ENCODE assay signal across 12 mouse cellular contexts in genomic region chr3:96486064-96486827, GRCm38 (mm10). TPM values are rescaled to one million over a fixed set of nuclear protein-coding genes. Genes with fewer than 3 reads are reported as not detected.
A peak's percentile ranks its signal among the peaks of the same experiment; 100 is the strongest.
DNase-seq lines count a peak whose midpoint lies in the region; ATAC-seq and TF ChIP-seq lines count a peak whose summit lies in the region.
"Not testable (repeated sequence)": the region's sequence is repeated elsewhere in the genome, so short reads cannot be mapped to it uniquely, and the experiment has no call there.
"Had no signal": no experiment of that assay in that cellular context is flagged by ENCODE, and none has a peak within 500 bp of the region (broad histone marks: within the 10 kb centered on the region; RNA-seq: fewer than 3 reads in every experiment).

No protein-coding gene starts in this region.

- not testable (repeated sequence) for TF ChIP-seq CTCF in forebrain, postnatal 0 days (IDR thresholded peaks at IDR 0.05; ENCODE audit: low read depth)

- not testable (repeated sequence) for H3K36me3 ChIP-seq in embryonic facial prominence, embryonic 11.5 days (replicated peaks; ENCODE audit: control insufficient read depth, insufficient read depth, low read depth, low read length); forebrain, postnatal 0 days (ENCODE audit: insufficient read depth); liver, embryonic 13.5 days; neural tube, embryonic 13.5 days

- H3K4me1 ChIP-seq in embryonic facial prominence, embryonic 11.5 days (ENCODE audit: control insufficient read depth, insufficient read depth, low read length); forebrain, postnatal 0 days (ENCODE audit: insufficient read depth); neural tube, embryonic 13.5 days (replicated peaks): not testable (repeated sequence)
- peaks cover 26% of the 10 kb centered on the region for H3K4me1 ChIP-seq in liver, embryonic 13.5 days (replicated peaks)

- H3K9me3 ChIP-seq in embryonic facial prominence, embryonic 11.5 days (replicated peaks; ENCODE audit: control insufficient read depth, low read length); forebrain, postnatal 0 days (ENCODE audit: low read length); liver, embryonic 13.5 days (replicated peaks); neural tube, embryonic 13.5 days: not testable (repeated sequence)

- H3K27me3 ChIP-seq in embryonic facial prominence, embryonic 11.5 days (ENCODE audit: control insufficient read depth, insufficient read depth, low read length); forebrain, postnatal 0 days (ENCODE audit: insufficient read depth, low read length); liver, embryonic 13.5 days: not testable (repeated sequence)
- H3K27me3 ChIP-seq in neural tube, embryonic 13.5 days = peaks cover 20% of the 10 kb centered on the region

- not testable (repeated sequence) for H3K4me3 ChIP-seq in embryonic facial prominence, embryonic 11.5 days (ENCODE audit: low read depth, low read length); forebrain, postnatal 0 days (ENCODE audit: low read depth, low read length); liver, embryonic 13.5 days (replicated peaks); neural tube, embryonic 13.5 days

- DNase-seq in embryonic facial prominence, embryonic 11.5 days (ENCODE audit: low spot score); forebrain, postnatal 0 days; liver, embryonic 13.5 days: not testable (repeated sequence)
- DNase-seq in kidney, adult 18-20 months = peak; percentile 11

- WGBS in embryonic facial prominence, embryonic 11.5 days = 0% methylated on average over 4 of the region's 34 CpGs
- WGBS in forebrain, postnatal 0 days = 10% methylated on average over 3 of the region's 34 CpGs
- 3% methylated on average over 4 of the region's 34 CpGs for WGBS in liver, embryonic 13.5 days (ENCODE audit: insufficient replicate concordance)
- WGBS in neural tube, embryonic 13.5 days = 3% methylated on average over 4 of the region's 34 CpGs

- not testable (repeated sequence) for H3K9ac ChIP-seq in embryonic facial prominence, embryonic 11.5 days (replicated peaks; ENCODE audit: low read length); forebrain, postnatal 0 days; liver, embryonic 13.5 days; neural tube, embryonic 13.5 days

- ATAC-seq in embryonic facial prominence, embryonic 11.5 days (replicated peaks; ENCODE audit: insufficient number of reproducible peaks, low FRiP score, low TSS enrichment, low read depth) = peak; percentile 76
- ATAC-seq in forebrain, postnatal 0 days = peak; percentile 51
- ATAC-seq in hematopoietic stem cell, adult 5-6 weeks (replicated peaks in 1 of 2; ENCODE audit: insufficient read depth in 1 of 2, low FRiP score in 2 of 2, low TSS enrichment in 1 of 2, low read depth in 1 of 2, poor library complexity in 2 of 2, severe bottlenecking in 2 of 2) = peak; percentile 59 to 60
- peak; percentile 74 for ATAC-seq in liver, embryonic 13.5 days (ENCODE audit: low read depth)
- ATAC-seq in megakaryocyte progenitor cell, adult 5-6 weeks (replicated peaks; ENCODE audit: poor library complexity) = peak; percentile 44
- ATAC-seq in neural tube, embryonic 13.5 days (ENCODE audit: low read depth) = peak; percentile 26

- H3K27ac ChIP-seq in embryonic facial prominence, embryonic 11.5 days (replicated peaks; ENCODE audit: low read depth, low read length); forebrain, postnatal 0 days (ENCODE audit: low read depth, low read length); liver, embryonic 13.5 days; neural tube, embryonic 13.5 days (replicated peaks): not testable (repeated sequence)

- H3K4me2 ChIP-seq in embryonic facial prominence, embryonic 11.5 days (ENCODE audit: low read depth, low read length); forebrain, postnatal 0 days (ENCODE audit: low read depth); neural tube, embryonic 13.5 days: not testable (repeated sequence)
- H3K4me2 ChIP-seq in liver, embryonic 13.5 days = peak overlapping the region; percentile 36; the same call in 1 of the 2 replicates

RNA-seq across cellular contexts. Expression of gene BC107364, which starts 34.1 kb away (rescaled TPM):
- not detected in 2 replicates for polyA plus RNA-seq in embryonic facial prominence, embryonic 11.5 days (2014; fragmentation: Nextera tagmentation; extraction: Ambion mirVana)
- not detected in 2 replicates for total RNA-seq in forebrain, postnatal 0 days (2014; rRNA removed)
- polyA plus RNA-seq in forebrain, postnatal 0 days (2015; fragmentation: Nextera tagmentation; extraction: Ambion mirVana) = not detected in 2 replicates
- total RNA-seq in hematopoietic stem cell, adult 5-6 weeks (2017) = not detected in 2 replicates
- not detected in 2 replicates for polyA plus RNA-seq in liver, embryonic 13.5 days (2015; fragmentation: Nextera tagmentation; extraction: Ambion mirVana)
- total RNA-seq in megakaryocyte progenitor cell, adult 5-6 weeks (2015) = not detected in 2 replicates
- not detected in 2 replicates for total RNA-seq in megakaryocyte progenitor cell, adult 5-6 weeks (2017)
- polyA plus RNA-seq in neural tube, embryonic 13.5 days (2015; fragmentation: Nextera tagmentation; extraction: Ambion mirVana) = not detected in 2 replicates
- total RNA-seq: gastrocnemius, adult 18-20 months; heart, postnatal 14 days; layer of hippocampus, postnatal 36 days had no signal
- polyA plus RNA-seq: embryonic facial prominence, embryonic 10.5 days; lung, adult 2 months had no signal

RNA-seq across cellular contexts. Expression of gene Hfe2, which starts 38.7 kb away (rescaled TPM):
- 1.2 and 1.5 TPM in 2 replicates for polyA plus RNA-seq in embryonic facial prominence, embryonic 11.5 days (2014; fragmentation: Nextera tagmentation; extraction: Ambion mirVana)
- 0.54 and 1.6 TPM in 2 replicates for total RNA-seq in forebrain, postnatal 0 days (2014; rRNA removed)
- 0.82 and 1.4 TPM in 2 replicates for polyA plus RNA-seq in forebrain, postnatal 0 days (2015; fragmentation: Nextera tagmentation; extraction: Ambion mirVana)
- total RNA-seq in hematopoietic stem cell, adult 5-6 weeks (2017) = not detected in 2 replicates
- 1.3 and 1.7 TPM in 2 replicates for polyA plus RNA-seq in liver, embryonic 13.5 days (2015; fragmentation: Nextera tagmentation; extraction: Ambion mirVana)
- total RNA-seq in megakaryocyte progenitor cell, adult 5-6 weeks (2015) = not detected in 2 replicates
- not detected in 2 replicates for total RNA-seq in megakaryocyte progenitor cell, adult 5-6 weeks (2017)
- 1.0 and 1.4 TPM in 2 replicates for polyA plus RNA-seq in neural tube, embryonic 13.5 days (2015; fragmentation: Nextera tagmentation; extraction: Ambion mirVana)

Comparison
In these comparisons a context has a peak if more than half of its experiments do, and no peak if none do; other contexts are left out.
1. ATAC-seq: peak in every context shown above with its lines; median percentile 76 in embryonic facial prominence, embryonic 11.5 days; 74 in liver, embryonic 13.5 days; 60 in hematopoietic stem cell, adult 5-6 weeks; 51 in forebrain, postnatal 0 days; 44 in megakaryocyte progenitor cell, adult 5-6 weeks; 26 in neural tube, embryonic 13.5 days.